Mouse (Mus musculus): Measurements from ENCODE around the gene Gna11. TPM values are rescaled to one million over a fixed set of nuclear protein-coding genes. Genes with fewer than 3 reads are reported as not detected.

The Gna11 gene
- polyA plus RNA-seq, 1 experiment: 93.0 TPM

GRCm38 (mm10) chr10:81496969-81497368 lies 48.0 kb downstream of the Gna11 start:
- no peak overlapping the region for H3K4me3 ChIP-seq (ENCODE audit: insufficient read depth, low read depth, low read length)

GRCm38 (mm10) chr10:81496264-81496901 lies 48.6 kb downstream of the Gna11 start, which contains the start of gene Ncln:
TSS of gene Ncln (minus strand) at chr10:81496392.
- DNase-seq: peak; percentile 99
- TF ChIP-seq POLR2A (IDR thresholded peaks at IDR 0.05; ENCODE audit: low read depth, low read length) (no peak), CTCF (conservative IDR thresholded peaks at IDR 0.05; ENCODE audit: insufficient read depth, insufficient read length, low read depth, low read length) (no peak)
- under 1% methylated on average over 45 of the region's 45 CpGs for WGBS
- Histone ChIP-seq H3K4me3 (ENCODE audit: insufficient read depth, low read depth, low read length) (peak within 1 kb of the TSS; percentile 82), H3K36me3 (ENCODE audit: control insufficient read depth, insufficient read depth, low read length) (no peaks in the 10 kb centered on the region), H3K27ac (ENCODE audit: insufficient read depth, low read depth, low read length) (peak within 1 kb of the TSS; percentile 97), H3K4me1 (ENCODE audit: control insufficient read depth, insufficient read depth, low read length) (peaks cover 8% of the 10 kb centered on the region; the same call in 1 of the 2 replicates), H3K27me3 (replicated peaks; ENCODE audit: control insufficient read depth, insufficient read depth, low read length) (no peaks in the 10 kb centered on the region)

More at GRCm38 (mm10) chr10:81496969-81497368, 48.0 kb downstream of the Gna11 start:
- WGBS: 16% methylated on average over 4 of the region's 4 CpGs
- Histone ChIP-seq H3K36me3 (ENCODE audit: control insufficient read depth, insufficient read depth, low read length) (no peaks in the 10 kb centered on the region), H3K4me1 (ENCODE audit: control insufficient read depth, insufficient read depth, low read length) (peaks cover 8% of the 10 kb centered on the region; the same call in 1 of the 2 replicates), H3K27me3 (replicated peaks; ENCODE audit: control insufficient read depth, insufficient read depth, low read length) (no peaks in the 10 kb centered on the region), H3K27ac (ENCODE audit: insufficient read depth, low read depth, low read length) (no peak overlapping the region)
- no peak for DNase-seq
- TF ChIP-seq POLR2A (IDR thresholded peaks at IDR 0.05; ENCODE audit: low read depth, low read length) (no peak), CTCF (conservative IDR thresholded peaks at IDR 0.05; ENCODE audit: insufficient read depth, insufficient read length, low read depth, low read length) (no peak)

- no peak for DNase-seq
- peaks cover 8% of the 10 kb centered on the region; the same call in 1 of the 2 replicates for H3K4me1 ChIP-seq (ENCODE audit: control insufficient read depth, insufficient read depth, low read length)
- TF ChIP-seq CTCF (conservative IDR thresholded peaks at IDR 0.05; ENCODE audit: insufficient read depth, insufficient read length, low read depth, low read length) (no peak), POLR2A (IDR thresholded peaks at IDR 0.05; ENCODE audit: low read depth, low read length) (no peak)
- WGBS: 2% methylated on average over 39 of the region's 41 CpGs
- H3K27ac ChIP-seq (ENCODE audit: insufficient read depth, low read depth, low read length): 0 out of 2 replicates have a peak overlapping the region, but pooled peaks have one; percentile 29
- H3K4me3 ChIP-seq (ENCODE audit: insufficient read depth, low read depth, low read length): peak overlapping the region; percentile 82
- no peaks in the 10 kb centered on the region for H3K36me3 ChIP-seq (ENCODE audit: control insufficient read depth, insufficient read depth, low read length)
- no peaks in the 10 kb centered on the region for H3K27me3 ChIP-seq (replicated peaks; ENCODE audit: control insufficient read depth, insufficient read depth, low read length)
These were observed 49.2 kb downstream of the Gna11 start for GRCm38 (mm10) chr10:81495616-81496263.

- no peaks in the 10 kb centered on the region for H3K36me3 ChIP-seq (ENCODE audit: control insufficient read depth, insufficient read depth, low read length)
- no peaks in the 10 kb centered on the region for H3K27me3 ChIP-seq (replicated peaks; ENCODE audit: control insufficient read depth, insufficient read depth, low read length)
- H3K4me3 ChIP-seq (ENCODE audit: insufficient read depth, low read depth, low read length): peak overlapping the region; percentile 82
- WGBS: 60% methylated on average over 6 of the region's 6 CpGs
- peaks cover 8% of the 10 kb centered on the region; the same call in 1 of the 2 replicates for H3K4me1 ChIP-seq (ENCODE audit: control insufficient read depth, insufficient read depth, low read length)
- DNase-seq: no peak
- H3K27ac ChIP-seq (ENCODE audit: insufficient read depth, low read depth, low read length): no peak overlapping the region
- TF ChIP-seq CTCF (conservative IDR thresholded peaks at IDR 0.05; ENCODE audit: insufficient read depth, insufficient read length, low read depth, low read length) (no peak), POLR2A (IDR thresholded peaks at IDR 0.05; ENCODE audit: low read depth, low read length) (no peak)
These were observed 49.8 kb downstream of the Gna11 start for GRCm38 (mm10) chr10:81495151-81495550.

- Histone ChIP-seq H3K4me3 (ENCODE audit: insufficient read depth, low read depth, low read length) (no peak overlapping the region), H3K4me1 (ENCODE audit: control insufficient read depth, insufficient read depth, low read length) (peaks cover 8% of the 10 kb centered on the region; the same call in 1 of the 2 replicates), H3K27ac (ENCODE audit: insufficient read depth, low read depth, low read length) (no peak overlapping the region), H3K36me3 (ENCODE audit: control insufficient read depth, insufficient read depth, low read length) (no peaks in the 10 kb centered on the region; the same call in 1 of the 2 replicates), H3K27me3 (replicated peaks; ENCODE audit: control insufficient read depth, insufficient read depth, low read length) (no peaks in the 10 kb centered on the region)
- DNase-seq: no peak
- WGBS: 73% methylated on average over 11 of the region's 11 CpGs
- no peak for TF ChIP-seq POLR2A (IDR thresholded peaks at IDR 0.05; ENCODE audit: low read depth, low read length)
- TF ChIP-seq CTCF (conservative IDR thresholded peaks at IDR 0.05; ENCODE audit: insufficient read depth, insufficient read length, low read depth, low read length): no peak
These were observed 50.5 kb downstream of the Gna11 start for GRCm38 (mm10) chr10:81494260-81495041.

- H3K36me3 ChIP-seq (ENCODE audit: control insufficient read depth, insufficient read depth, low read length): no peaks in the 10 kb centered on the region; the same call in 1 of the 2 replicates
- TF ChIP-seq CTCF (conservative IDR thresholded peaks at IDR 0.05; ENCODE audit: insufficient read depth, insufficient read length, low read depth, low read length) (0 out of 2 replicates have a peak, but pooled peaks have one; percentile 25), POLR2A (IDR thresholded peaks at IDR 0.05; ENCODE audit: low read depth, low read length) (no peak)
- no peaks in the 10 kb centered on the region for H3K27me3 ChIP-seq (replicated peaks; ENCODE audit: control insufficient read depth, insufficient read depth, low read length)
- DNase-seq: no peak
- 68% methylated on average over 8 of the region's 8 CpGs for WGBS
- H3K4me1 ChIP-seq (ENCODE audit: control insufficient read depth, insufficient read depth, low read length): peaks cover 8% of the 10 kb centered on the region; the same call in 1 of the 2 replicates
- no peak overlapping the region for H3K4me3 ChIP-seq (ENCODE audit: insufficient read depth, low read depth, low read length)
- no peak overlapping the region for H3K27ac ChIP-seq (ENCODE audit: insufficient read depth, low read depth, low read length)
These were observed 51.3 kb downstream of the Gna11 start for GRCm38 (mm10) chr10:81493601-81494220.
